In genomic region chr8:22141836-22142385, GRCm38 (mm10) we compare ENCODE assay signal across 19 mouse cellular contexts. TPM values are rescaled to one million over a fixed set of nuclear protein-coding genes. Genes with fewer than 3 reads are reported as not detected.
DNase-seq lines count a peak whose midpoint lies in the region.
"Had no signal": no experiment of that assay in that cellular context is flagged by ENCODE, and none has a peak within 500 bp of the region (broad histone marks: within the 10 kb centered on the region; RNA-seq: fewer than 3 reads in every experiment).

No protein-coding gene starts in this region.

- peak; percentile 74 for DNase-seq in adrenal gland, adult 2 months
- no peak for DNase-seq in adrenal gland, adult 18-20 months (ENCODE audit: low spot score in 2 of 2)
- DNase-seq in heart, adult 11 months = peak; percentile 55
- no peak for DNase-seq in heart, adult 9 months (ENCODE audit: low spot score in 2 of 2)
- peak; percentile 54 for DNase-seq in adrenal gland, adult 8-10 months
- peak; percentile 31 for DNase-seq in adrenal gland, postnatal 25 days
- DNase-seq in lung, adult 18-20 months = no peak
- DNase-seq in lung, postnatal 36 days = no peak
- DNase-seq: cerebellum, adult 18-20 months; cerebellum, adult 9-11 months; cerebellum, postnatal 36 days; gastrocnemius, postnatal 25 days; heart, adult 2 months; heart, postnatal 36 days; kidney, adult 11 months; kidney, adult 9 months had no signal

RNA-seq across cellular contexts. Expression of gene Nek5, which starts 17.1 kb away (rescaled TPM):
- total RNA-seq in adrenal gland, adult 2 months (2021) = 10 to 100 TPM in 1 of 2 experiments, 1 to 10 TPM in 1; 3.1 to 11.1 TPM
- polyA plus RNA-seq in adrenal gland, adult 2 months (2012; rRNA removed) = 0.95 and 1.7 TPM in 2 replicates
- total RNA-seq in adrenal gland, adult 18-20 months (2021) = 1 to 10 TPM; 4.0 to 6.5 TPM
- total RNA-seq in adrenal gland, adult 8-10 months (2022) = 10 to 100 TPM in 2 of 4 experiments, 1 to 10 TPM in 2; 4.6 to 29.9 (median 14.7) TPM
- total RNA-seq in adrenal gland, postnatal 25 days (2021) = 3.7 and 4.8 TPM in 2 replicates
- total RNA-seq: heart, adult 2 months; heart, postnatal 36 days; MEL had no signal
- polyA plus RNA-seq: C2C12; embryonic facial prominence, embryonic 13.5 days had no signal

RNA-seq across cellular contexts. Expression of gene Nek3, which starts 24.3 kb away (rescaled TPM):
- total RNA-seq in adrenal gland, adult 2 months (2021) = 1 to 10 TPM; 5.3 to 5.6 TPM
- polyA plus RNA-seq in adrenal gland, adult 2 months (2012; rRNA removed) = 0.65 and 0.66 TPM in 2 replicates
- 1 to 10 TPM; 5.1 to 5.5 TPM for total RNA-seq in adrenal gland, adult 18-20 months (2021)
- 10 to 100 TPM in 2 of 4 experiments, 1 to 10 TPM in 2; 5.2 to 16.0 (median 9.4) TPM for total RNA-seq in adrenal gland, adult 8-10 months (2022)
- 6.6 and 7.8 TPM in 2 replicates for total RNA-seq in adrenal gland, postnatal 25 days (2021)

RNA-seq across cellular contexts. Expression of gene Ckap2, which starts 43.7 kb away (rescaled TPM):
- total RNA-seq in adrenal gland, adult 2 months (2021) = 1 to 10 TPM; 1.9 to 3.1 TPM
- polyA plus RNA-seq in adrenal gland, adult 2 months (2012; rRNA removed) = 0.58 and 0.78 TPM in 2 replicates
- 1 to 10 TPM; 1.3 to 1.6 TPM for total RNA-seq in adrenal gland, adult 18-20 months (2021)
- total RNA-seq in adrenal gland, adult 8-10 months (2022) = 1 to 10 TPM; 1.4 to 5.5 (median 3.2) TPM
- total RNA-seq in adrenal gland, postnatal 25 days (2021) = 7.6 and 10.7 TPM in 2 replicates

RNA-seq across cellular contexts. Expression of gene Vps36, which starts 50.7 kb away (rescaled TPM):
- 10 to 100 TPM; 29.9 to 36.2 TPM for total RNA-seq in adrenal gland, adult 2 months (2021)
- polyA plus RNA-seq in adrenal gland, adult 2 months (2012; rRNA removed) = 5.2 and 5.7 TPM in 2 replicates
- total RNA-seq in adrenal gland, adult 18-20 months (2021) = 10 to 100 TPM; 31.9 to 34.3 TPM
- total RNA-seq in adrenal gland, adult 8-10 months (2022) = 10 to 100 TPM; 33.9 to 47.7 (median 40.9) TPM
- 35.5 and 40.7 TPM in 2 replicates for total RNA-seq in adrenal gland, postnatal 25 days (2021)

Comparison
In these comparisons a context has a peak if more than half of its experiments do, and no peak if none do; other contexts are left out.
1. DNase-seq: peak in adrenal gland, adult 2 months (single experiment), heart, adult 11 months (single experiment), adrenal gland, adult 8-10 months (single experiment) and adrenal gland, postnatal 25 days (single experiment); none in adrenal gland, adult 18-20 months (0 of 2), heart, adult 9 months (0 of 2), lung, adult 18-20 months (0 of 2) and lung, postnatal 36 days (single experiment).